Mouse (Mus musculus) heart, embryonic 12.5 days (tissue): ENCODE measurements at regions not wholly inside any gene's neighbourhood (a gene's known extent, or its start where the extent isn't known, plus 50 kb on each side); places are given as distances from the start of the nearest gene placed in this dataset.

ENCODE experiments used
- ATAC-seq: fragments of 200-750 bp; cut with Nextera tagmentation; 2 replicates; pipeline ENCODE4 v1.8.0; 2017; ENCODE audit warnings: moderate TSS enrichment, moderate library complexity; ENCODE audit not compliant: insufficient number of reproducible peaks, low FRiP score
- H3K27ac ChIP-seq: fragments of 300-500 bp; sonication (generic); 2 replicates; pipeline ENCODE4 v1.5.1; 2016; ENCODE audit warnings: mild to moderate bottlenecking, moderate library complexity; ENCODE audit not compliant: poor library complexity, severe bottlenecking
- H3K27me3 ChIP-seq: fragments of 300-500 bp; sonication (generic); replicated peaks from 2 replicates; pipeline ENCODE4 v1.6.1; 2016; ENCODE audit warnings: mild to moderate bottlenecking, moderate library complexity
- H3K36me3 ChIP-seq: fragments of 300-500 bp; sonication (generic); 2 replicates; pipeline ENCODE4 v1.6.1; 2016; ENCODE audit warnings: mild to moderate bottlenecking, moderate library complexity
- H3K4me1 ChIP-seq: fragments of 300-500 bp; sonication (generic); replicated peaks from 2 replicates; pipeline ENCODE4 v1.6.1; 2016; ENCODE audit warnings: mild to moderate bottlenecking
- H3K4me2 ChIP-seq: fragments of 300-500 bp; sonication (generic); 2 replicates; pipeline ENCODE4 v1.6.1; 2016; ENCODE audit warnings: mild to moderate bottlenecking, moderate library complexity
- H3K4me3 ChIP-seq: fragments of 300-500 bp; sonication (generic); 2 replicates; pipeline ENCODE4 v1.5.1; 2016; ENCODE audit warnings: mild to moderate bottlenecking
- H3K9ac ChIP-seq: fragments of 300-500 bp; sonication (generic); 2 replicates; pipeline ENCODE4 v1.6.1; 2016; ENCODE audit warnings: mild to moderate bottlenecking, moderate library complexity
- H3K9me3 ChIP-seq: fragments of 300-500 bp; sonication (generic); replicated peaks from 2 replicates; pipeline ENCODE4 v1.6.1; 2016; ENCODE audit warnings: mild to moderate bottlenecking, moderate library complexity
- WGBS: fragments of 180-500 bp; shearing (Covaris S2); methylation state at CpG from one replicate; pipeline ENCODE4 v1.1.7; 2016; 5-methylcytosine and 5-hydroxymethylcytosine counted together

DNA sequence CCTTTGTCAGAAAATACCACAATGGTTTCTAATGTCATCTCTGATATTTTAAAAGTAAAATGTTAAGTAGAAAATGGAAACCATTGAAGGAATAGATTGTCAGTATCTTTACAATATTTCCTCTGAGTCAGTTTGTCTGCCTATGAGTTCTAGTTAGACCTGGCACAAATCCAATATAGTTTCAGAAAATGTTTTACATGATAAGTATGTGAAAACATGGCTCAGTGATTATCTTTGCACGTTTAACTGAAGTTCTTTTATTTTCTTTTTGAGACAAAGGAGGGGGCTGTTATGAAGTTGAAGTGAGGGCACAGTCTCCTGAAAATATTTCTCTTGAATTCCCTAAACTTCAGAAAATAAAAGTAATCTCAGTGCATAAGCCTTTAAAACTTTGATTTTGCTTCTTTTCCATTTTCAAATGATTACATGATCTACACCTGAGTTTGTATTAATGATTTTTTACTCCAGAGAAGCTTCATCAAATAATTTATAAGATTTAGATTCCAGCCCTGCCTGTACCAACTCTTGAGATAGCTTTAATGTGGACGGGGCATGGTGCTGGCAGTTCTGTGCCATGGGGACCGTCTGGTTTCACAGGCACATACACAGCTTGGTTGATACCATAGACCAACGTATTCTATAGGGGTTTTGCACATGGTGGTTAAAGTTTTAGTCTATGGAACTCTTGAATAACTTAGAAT lies 336.5 kb downstream of the Pdha2 start:
- H3K4me1 ChIP-seq: no peaks in the 10 kb centered on the region
- no peak overlapping the region for H3K4me3 ChIP-seq
- H3K9ac ChIP-seq: no peak overlapping the region
- no peak for ATAC-seq
- no peaks in the 10 kb centered on the region for H3K27me3 ChIP-seq
- H3K27ac ChIP-seq: no peak overlapping the region
- no peaks in the 10 kb centered on the region for H3K36me3 ChIP-seq
- H3K4me2 ChIP-seq: no peak overlapping the region
- 45% methylated on average over 4 of the region's 4 CpGs for WGBS
- H3K9me3 ChIP-seq: no peaks in the 10 kb centered on the region

DNA sequence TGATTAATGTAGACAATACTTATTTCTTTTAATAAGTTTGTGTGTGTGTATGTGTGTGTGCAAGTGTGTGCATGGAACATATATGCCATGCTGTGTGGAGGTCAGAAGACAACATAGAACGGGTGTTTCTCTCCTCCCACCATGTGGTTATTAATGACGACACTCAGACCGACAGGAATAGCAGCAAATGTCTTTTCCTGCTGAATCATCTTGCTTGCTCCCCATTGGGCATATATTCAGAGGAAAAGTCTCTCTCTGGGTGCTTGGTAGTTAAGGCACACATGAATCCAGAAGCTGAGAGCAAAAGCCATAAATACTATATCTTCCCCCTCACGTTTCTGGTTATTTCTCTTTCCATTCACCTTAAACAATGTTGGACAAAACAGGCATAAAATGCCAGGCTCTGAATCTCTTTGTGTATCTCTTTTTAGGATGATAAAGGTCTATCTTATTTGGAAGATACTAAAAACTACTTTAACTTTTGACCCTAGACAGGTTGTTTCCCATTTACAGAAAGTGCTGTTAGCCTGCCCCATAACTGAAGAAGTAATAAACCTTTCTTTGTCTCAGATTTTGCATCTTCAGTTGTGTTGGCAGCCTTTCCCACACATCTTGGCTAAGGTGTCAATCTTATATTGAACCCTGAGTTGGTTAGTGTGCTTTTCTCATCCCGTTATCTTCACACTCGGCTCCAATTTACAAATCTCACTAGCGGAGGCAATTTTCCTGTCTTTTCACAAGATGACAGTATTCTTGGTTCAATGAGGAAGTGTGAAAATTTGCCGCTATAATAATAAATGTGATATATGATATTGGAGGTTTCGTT lies 337.9 kb downstream of the Pdha2 start:
- no peaks in the 10 kb centered on the region for H3K9me3 ChIP-seq
- no peaks in the 10 kb centered on the region for H3K36me3 ChIP-seq
- no peak overlapping the region for H3K4me2 ChIP-seq
- no peak overlapping the region for H3K4me3 ChIP-seq
- WGBS: 79% methylated on average over 9 of the region's 9 CpGs
- H3K9ac ChIP-seq: no peak overlapping the region
- no peak for ATAC-seq
- no peaks in the 10 kb centered on the region for H3K27me3 ChIP-seq
- H3K27ac ChIP-seq: no peak overlapping the region
- H3K4me1 ChIP-seq: no peaks in the 10 kb centered on the region

DNA sequence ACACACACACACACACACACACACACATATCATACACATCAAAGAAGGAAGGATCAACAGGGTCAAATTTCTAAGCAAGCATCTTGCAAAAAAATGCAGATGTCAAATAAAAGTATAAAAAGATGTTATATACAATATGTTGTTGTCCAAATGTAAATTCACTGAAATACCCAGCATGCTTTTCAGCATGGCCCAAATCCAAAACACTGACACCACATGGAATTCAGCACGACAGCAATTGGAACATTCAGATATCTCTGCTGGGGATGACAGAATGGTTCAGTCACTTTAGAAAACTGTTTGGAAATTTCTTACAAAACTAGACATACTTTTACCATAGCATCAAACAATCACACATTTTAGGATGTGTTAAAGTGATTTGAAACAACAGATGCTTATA lies 339.6 kb downstream of the Pdha2 start:
- 52% methylated on average over 1 of the region's 1 CpGs for whole genome bisulfite sequencing
- no peaks in the 10 kb centered on the region for H3K27me3 ChIP-seq
- no peak overlapping the region for H3K9ac ChIP-seq
- no peak overlapping the region for H3K4me2 ChIP-seq
- no peak for ATAC-seq
- H3K4me1 ChIP-seq: no peaks in the 10 kb centered on the region
- H3K4me3 ChIP-seq: no peak overlapping the region
- no peaks in the 10 kb centered on the region for H3K9me3 ChIP-seq
- no peaks in the 10 kb centered on the region for H3K36me3 ChIP-seq
- H3K27ac ChIP-seq: no peak overlapping the region

DNA sequence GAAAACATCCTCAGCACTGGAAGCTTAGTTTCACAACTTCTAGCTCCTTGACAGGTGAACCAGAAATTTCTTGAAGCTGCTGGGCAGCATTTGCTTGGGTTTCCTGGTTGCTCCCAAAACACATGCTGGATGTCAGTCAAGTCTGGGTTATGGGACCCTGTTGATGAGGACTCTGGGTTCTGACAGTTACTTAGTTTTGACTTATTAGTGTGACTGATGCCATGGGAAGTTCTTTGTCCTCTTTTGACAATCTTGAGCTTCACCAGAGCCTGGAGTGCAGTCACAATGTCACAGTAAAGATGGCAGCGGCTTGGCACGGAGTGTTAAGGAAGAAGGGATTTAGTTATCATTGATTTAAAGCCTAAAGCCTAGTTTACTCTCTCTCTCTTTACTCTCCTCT lies 340.9 kb downstream of the Pdha2 start:
- H3K9me3 ChIP-seq: no peaks in the 10 kb centered on the region
- no peaks in the 10 kb centered on the region for H3K27me3 ChIP-seq
- H3K4me3 ChIP-seq: no peak overlapping the region
- 90% methylated on average over 2 of the region's 2 CpGs for WGBS
- H3K4me2 ChIP-seq: no peak overlapping the region
- no peaks in the 10 kb centered on the region for H3K4me1 ChIP-seq
- no peak for ATAC-seq
- no peaks in the 10 kb centered on the region for H3K36me3 ChIP-seq
- no peak overlapping the region for H3K9ac ChIP-seq
- H3K27ac ChIP-seq: no peak overlapping the region

DNA sequence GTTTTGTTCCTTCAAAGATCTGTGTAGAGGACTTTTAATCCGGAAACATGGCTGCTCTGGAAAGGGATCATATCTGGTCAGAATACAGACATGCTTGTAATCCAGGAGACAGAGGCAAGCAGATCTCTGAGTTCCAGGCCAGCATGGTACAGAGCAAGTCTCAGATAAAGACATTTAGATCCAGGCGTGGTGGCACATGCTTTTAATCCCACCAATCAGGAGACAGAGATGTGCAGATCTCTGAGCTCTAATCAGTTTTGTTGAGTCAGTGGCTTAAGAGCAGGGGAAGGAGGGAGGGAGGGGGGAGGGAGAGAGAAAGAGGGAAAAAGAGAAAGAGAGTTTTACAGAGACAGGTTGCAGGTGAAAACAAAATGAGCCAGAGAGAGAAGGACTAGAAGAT lies 372.0 kb downstream of the Pdha2 start:
- Histone ChIP-seq H3K27me3 (no peaks in the 10 kb centered on the region), H3K9me3 (no peaks in the 10 kb centered on the region), H3K27ac (no peak overlapping the region), H3K36me3 (no peaks in the 10 kb centered on the region), H3K4me2 (no peak overlapping the region), H3K9ac (no peak overlapping the region), H3K4me3 (no peak overlapping the region), H3K4me1 (no peaks in the 10 kb centered on the region)
- no peak for ATAC-seq
- 69% methylated on average over 2 of the region's 2 CpGs for WGBS

DNA sequence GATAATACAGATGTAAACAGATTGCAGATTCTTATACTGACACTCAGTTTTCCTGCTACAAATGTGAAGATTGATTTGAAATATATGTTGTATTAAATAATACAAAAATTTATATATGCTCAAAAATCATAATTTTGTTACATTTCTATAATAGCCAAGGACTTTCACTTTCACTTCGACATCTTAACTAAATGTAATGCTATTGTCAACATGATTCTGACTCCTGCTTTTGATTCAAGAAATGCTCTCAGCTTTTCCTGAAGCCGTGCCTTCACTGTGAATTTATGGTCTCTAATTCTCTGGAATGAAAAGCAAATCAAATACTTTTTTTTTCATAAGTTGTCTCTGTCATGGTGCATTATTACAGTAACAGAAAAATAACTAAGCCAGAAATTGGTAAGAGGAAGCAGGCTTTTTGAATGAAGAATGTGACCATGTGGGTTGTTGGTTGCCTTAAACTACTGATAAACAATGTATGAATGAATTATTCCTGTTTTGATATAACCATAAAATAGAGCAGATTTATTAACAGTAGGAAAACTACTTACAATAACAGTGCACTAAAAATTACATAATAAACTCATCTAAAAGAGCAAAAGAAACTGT lies 374.1 kb downstream of the Pdha2 start:
- Histone ChIP-seq H3K4me1 (no peaks in the 10 kb centered on the region), H3K4me2 (no peak overlapping the region), H3K27me3 (no peaks in the 10 kb centered on the region), H3K4me3 (no peak overlapping the region), H3K9ac (no peak overlapping the region), H3K27ac (no peak overlapping the region), H3K36me3 (no peaks in the 10 kb centered on the region), H3K9me3 (no peaks in the 10 kb centered on the region)
- 81% methylated on average over 2 of the region's 2 CpGs for WGBS
- no peak for ATAC-seq

DNA sequence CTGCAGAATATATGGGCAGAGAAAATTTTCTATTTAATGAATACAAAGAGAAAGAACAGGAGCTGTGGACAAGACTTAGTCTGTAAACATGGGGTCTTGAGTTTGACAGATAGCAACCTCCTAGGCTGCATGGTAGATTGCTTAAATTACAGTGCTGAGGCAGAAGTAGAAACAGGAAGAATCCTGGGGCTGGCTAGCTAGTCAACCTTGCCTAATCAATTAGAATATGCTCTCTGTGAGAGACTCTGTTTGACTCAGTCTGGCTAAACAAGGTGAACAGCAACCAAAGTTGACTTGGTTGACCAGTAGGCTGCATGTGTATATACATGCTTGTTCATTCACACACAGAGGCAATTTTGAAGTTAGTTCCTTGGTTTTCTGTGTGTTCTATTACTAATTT lies 390.9 kb downstream of the Pdha2 start:
- Histone ChIP-seq H3K4me3 (no peak overlapping the region), H3K9me3 (no peaks in the 10 kb centered on the region), H3K9ac (no peak overlapping the region), H3K36me3 (no peaks in the 10 kb centered on the region), H3K4me2 (no peak overlapping the region), H3K27me3 (no peaks in the 10 kb centered on the region), H3K27ac (no peak overlapping the region), H3K4me1 (no peaks in the 10 kb centered on the region)
- no peak for ATAC-seq

DNA sequence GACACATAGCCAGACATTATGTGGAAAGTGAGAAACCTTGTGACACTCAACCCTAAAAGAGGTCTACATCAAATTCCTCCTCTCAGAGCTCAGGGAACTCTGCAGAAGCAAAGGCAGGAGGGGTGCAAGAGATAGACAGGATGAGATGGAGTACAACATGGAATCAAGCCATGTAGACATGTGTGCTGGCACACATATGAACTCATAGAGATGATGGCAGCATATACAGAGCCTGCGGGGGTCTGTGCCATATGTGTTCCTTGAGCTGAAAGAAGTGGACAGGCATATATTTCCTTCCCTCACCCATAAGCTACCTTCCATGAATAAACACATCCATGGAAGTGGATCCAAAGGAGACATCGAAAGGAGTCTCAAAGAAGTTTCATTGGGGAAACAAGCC lies 406.6 kb downstream of the Pdha2 start:
- no peaks in the 10 kb centered on the region for H3K36me3 ChIP-seq
- no peak overlapping the region for H3K9ac ChIP-seq
- ATAC-seq: no peak
- 89% methylated on average over 2 of the region's 2 CpGs for WGBS
- no peak overlapping the region for H3K4me3 ChIP-seq
- H3K9me3 ChIP-seq: no peaks in the 10 kb centered on the region
- H3K4me2 ChIP-seq: no peak overlapping the region
- no peak overlapping the region for H3K27ac ChIP-seq
- H3K27me3 ChIP-seq: no peaks in the 10 kb centered on the region
- no peaks in the 10 kb centered on the region for H3K4me1 ChIP-seq

DNA sequence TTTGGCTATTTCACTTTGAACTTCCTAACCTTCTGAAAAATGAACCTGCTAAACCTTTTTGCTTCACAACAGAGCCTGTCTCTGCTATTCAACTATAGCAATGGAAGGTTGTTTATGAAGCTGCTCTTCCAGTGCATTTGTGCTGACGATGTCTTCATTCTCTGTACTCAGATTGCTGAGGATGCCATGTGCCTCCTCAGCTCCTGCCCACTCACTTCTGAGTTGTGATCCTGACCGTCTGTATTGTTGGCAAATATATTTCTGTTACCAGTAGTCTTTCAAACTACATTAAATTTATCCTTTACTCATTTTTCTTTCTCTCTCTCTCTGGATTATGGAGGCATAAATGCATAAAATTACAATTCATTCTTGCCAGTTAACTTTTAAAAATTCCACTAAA lies 419.2 kb downstream of the Pdha2 start:
- no peak for ATAC-seq
- Histone ChIP-seq H3K36me3 (no peaks in the 10 kb centered on the region), H3K4me3 (no peak overlapping the region), H3K9me3 (no peaks in the 10 kb centered on the region), H3K27me3 (no peaks in the 10 kb centered on the region), H3K4me1 (no peaks in the 10 kb centered on the region), H3K4me2 (no peak overlapping the region), H3K9ac (no peak overlapping the region), H3K27ac (no peak overlapping the region)
- 83% methylated on average over 2 of the region's 2 CpGs for WGBS

DNA sequence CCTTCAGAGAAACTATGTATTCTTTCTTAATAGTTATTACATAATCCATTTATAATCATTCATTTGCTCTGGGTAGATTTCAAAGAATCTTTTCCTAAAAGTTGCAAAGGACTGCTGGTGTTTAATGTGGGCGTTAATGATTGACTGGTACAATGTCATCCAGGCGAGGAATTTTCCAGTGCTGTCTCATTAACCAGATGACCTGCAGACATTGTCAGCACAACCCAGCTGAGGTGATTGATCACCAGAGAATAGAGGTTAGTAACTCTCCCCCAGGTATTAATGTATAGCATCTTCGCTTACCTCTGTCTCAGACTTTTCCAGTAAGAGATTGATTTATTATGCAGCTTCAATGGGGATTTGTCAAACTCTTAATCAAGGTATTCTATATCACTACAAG lies 426.5 kb downstream of the Pdha2 start:
- no peak overlapping the region for H3K9ac ChIP-seq
- ATAC-seq: no peak
- H3K27ac ChIP-seq: no peak overlapping the region
- 70% methylated on average over 3 of the region's 3 CpGs for WGBS
- H3K4me3 ChIP-seq: no peak overlapping the region
- H3K4me2 ChIP-seq: no peak overlapping the region
- H3K36me3 ChIP-seq: no peaks in the 10 kb centered on the region
- no peaks in the 10 kb centered on the region for H3K4me1 ChIP-seq
- H3K9me3 ChIP-seq: no peaks in the 10 kb centered on the region
- H3K27me3 ChIP-seq: no peaks in the 10 kb centered on the region

DNA sequence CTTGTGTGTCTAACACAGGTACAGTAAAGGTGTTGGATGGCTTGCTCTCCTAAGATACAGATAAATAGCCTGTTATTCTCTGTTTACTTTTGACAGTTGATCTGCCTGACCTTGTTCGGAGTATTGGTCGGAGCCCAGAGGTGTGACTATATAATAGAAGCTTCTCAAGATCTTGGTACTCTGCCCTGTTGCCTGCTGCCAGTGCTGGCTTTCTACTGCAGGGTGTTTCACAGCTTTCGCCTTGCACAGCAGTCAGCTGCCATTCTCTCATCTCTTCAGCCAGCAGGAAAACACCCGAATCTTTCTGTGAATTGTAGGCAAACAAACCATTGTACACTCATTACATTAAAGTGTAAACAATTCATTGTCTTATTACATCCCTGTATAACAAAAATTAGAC lies 452.1 kb downstream of the Pdha2 start:
- H3K4me3 ChIP-seq: no peak overlapping the region
- no peak overlapping the region for H3K27ac ChIP-seq
- no peaks in the 10 kb centered on the region for H3K4me1 ChIP-seq
- no peak for ATAC-seq
- H3K36me3 ChIP-seq: no peaks in the 10 kb centered on the region
- H3K9me3 ChIP-seq: no peaks in the 10 kb centered on the region
- H3K27me3 ChIP-seq: no peaks in the 10 kb centered on the region
- WGBS: 79% methylated on average over 4 of the region's 4 CpGs
- no peak overlapping the region for H3K4me2 ChIP-seq
- H3K9ac ChIP-seq: no peak overlapping the region
